Mouse (Mus musculus) spleen, adult 2 months (tissue): ENCODE data around the gene Tepsin. TPM values are rescaled to one million over a fixed set of nuclear protein-coding genes. Genes with fewer than 3 reads are reported as not detected.

Experiments used
- DNase-seq, 2 experiments: peaks; one replicate each; pipeline versions ENCODE4 v3.0.0 to v3.0.0-alpha.2; 2012 to 2021; ENCODE audit warnings: low spot score in 2 of 2, low read depth in 1 of 2
- H3K27ac ChIP-seq: fragments of 200-500 bp; 2 replicates; pipeline ENCODE4 v1.5.1; 2012; ENCODE audit warnings: low read length, inconsistent platforms; ENCODE audit not compliant: insufficient read depth
- H3K27me3 ChIP-seq: fragments of 200-500 bp; 2 replicates; pipeline ENCODE4 v1.6.1; 2012; ENCODE audit warnings: mild to moderate bottlenecking, moderate library complexity, low read length, inconsistent platforms; ENCODE audit not compliant: control insufficient read depth, insufficient read depth
- H3K36me3 ChIP-seq: fragments of 200-500 bp; 2 replicates; pipeline ENCODE4 v1.6.1; 2012; ENCODE audit warnings: mild to moderate bottlenecking, low read length, inconsistent platforms; ENCODE audit not compliant: control insufficient read depth, insufficient read depth
- H3K4me1 ChIP-seq: fragments of 200-500 bp; 2 replicates; pipeline ENCODE4 v1.6.1; 2011; ENCODE audit warnings: inconsistent platforms; ENCODE audit not compliant: control insufficient read depth, insufficient read depth, insufficient read length
- H3K4me3 ChIP-seq: fragments of 200-500 bp; 2 replicates; pipeline ENCODE4 v1.5.1; 2011; ENCODE audit warnings: mild to moderate bottlenecking, inconsistent platforms; ENCODE audit not compliant: insufficient read depth, insufficient read length; ENCODE audit errors: extremely low read depth
- CTCF ChIP-seq: fragments of 200-500 bp; IDR thresholded peaks from 2 replicates; pipeline ENCODE4 v1.5.1; 2011; ENCODE audit warnings: mild to moderate bottlenecking, inconsistent platforms; ENCODE audit not compliant: insufficient read depth, insufficient read length, insufficient replicate concordance; ENCODE audit errors: extremely low read depth
- POLR2A ChIP-seq: fragments of 200-500 bp; IDR thresholded peaks from 2 replicates; pipeline ENCODE4 v1.6.1; 2011; ENCODE audit warnings: low read depth, low read length, inconsistent platforms
- WGBS: fragments of 180-500 bp; shearing (Covaris S2); methylation state at CpG from one replicate; pipeline ENCODE4 v1.1.7; 2018; 5-methylcytosine and 5-hydroxymethylcytosine counted together
- polyA plus RNA-seq: library from polyadenylated mRNA; depleted of rRNA; stranded (reverse); fragments of >200 nt; gene quantifications from 2 replicates; pipeline ENCODE4 v1.2.3, GENCODE M21; 2012

The Tepsin gene
- polyA plus RNA-seq, 1 experiment = 34.3 TPM

DNA sequence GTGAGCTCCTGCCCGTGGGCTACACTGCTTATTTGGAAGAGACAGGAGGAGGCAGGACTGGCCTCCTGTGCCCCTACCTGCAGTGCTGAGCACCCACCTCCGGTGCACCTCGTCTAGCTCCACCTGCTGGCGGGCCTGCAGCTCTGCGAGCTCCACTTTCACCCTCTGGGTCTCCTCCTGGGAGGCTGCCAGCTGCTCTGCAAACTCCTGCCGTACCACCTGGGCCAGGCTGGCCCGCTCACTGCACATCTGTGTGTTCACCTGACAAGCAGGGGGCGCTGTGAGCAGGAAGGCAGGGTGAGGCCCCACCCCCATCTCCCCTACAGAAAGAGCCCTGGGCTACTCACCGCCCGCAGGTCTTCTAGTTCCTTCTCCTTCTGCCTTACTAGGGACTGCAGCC is 33.2 kb downstream of the Tepsin start:
- no peak overlapping the region for H3K4me3 ChIP-seq
- peak in 1 of 2 experiments; percentile 43 for DNase-seq
- WGBS = 35% methylated on average over 10 of the region's 10 CpGs
- TF ChIP-seq POLR2A (no peak), CTCF (peak; percentile 76)
- H3K27ac ChIP-seq = no peak overlapping the region
- no peaks in the 10 kb centered on the region; the same call in 1 of the 2 replicates for H3K4me1 ChIP-seq
- H3K36me3 ChIP-seq = peaks cover 2% of the 10 kb centered on the region; the same call in 1 of the 2 replicates
- H3K27me3 ChIP-seq = no peaks in the 10 kb centered on the region

- WGBS = 89% methylated on average over 11 of the region's 11 CpGs
- no peak for DNase-seq
- Histone ChIP-seq H3K36me3 (no peaks in the 10 kb centered on the region), H3K4me3 (no peak overlapping the region), H3K4me1 (no peaks in the 10 kb centered on the region; the same call in 1 of the 2 replicates), H3K27me3 (no peaks in the 10 kb centered on the region), H3K27ac (no peak overlapping the region)
- TF ChIP-seq CTCF = no peak
- TF ChIP-seq POLR2A = no peak
Observed at GRCm38 (mm10) chr11:120064668-120065040, 33.9 kb downstream of the Tepsin start.

DNA sequence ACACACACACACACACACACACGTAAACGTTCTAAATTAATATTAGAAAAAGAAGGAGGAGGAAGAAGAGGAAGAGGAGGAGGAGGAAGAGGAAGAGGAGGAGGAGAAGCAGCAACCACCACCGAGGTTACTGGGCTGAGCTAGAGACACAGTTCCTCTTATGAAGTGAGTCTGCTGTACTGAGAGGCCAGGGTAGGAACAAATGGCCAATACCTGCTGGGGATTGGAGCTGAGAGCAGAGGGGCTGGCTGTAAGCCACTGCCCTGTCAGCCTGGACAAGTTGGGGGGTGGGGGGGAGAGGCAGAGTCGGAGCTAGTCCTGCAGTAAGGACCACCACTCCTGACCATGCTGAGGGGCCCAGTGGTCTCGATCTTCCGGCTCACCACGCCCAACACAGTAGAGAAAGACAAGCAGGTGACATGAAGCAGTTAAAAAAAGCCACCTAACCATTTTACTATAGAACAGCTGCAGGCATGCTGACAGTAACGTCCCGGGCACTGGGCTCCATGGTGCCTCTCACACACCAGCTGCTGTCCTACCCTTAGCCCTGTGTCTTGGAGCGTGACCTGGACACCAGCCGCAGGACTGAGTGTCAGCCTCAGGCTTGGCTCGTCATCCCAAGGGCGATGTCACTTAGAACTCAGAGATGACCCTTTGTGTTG is 34.4 kb downstream of the Tepsin start:
- H3K36me3 ChIP-seq = no peaks in the 10 kb centered on the region
- H3K27me3 ChIP-seq = no peaks in the 10 kb centered on the region
- TF ChIP-seq CTCF (no peak), POLR2A (no peak)
- no peak overlapping the region for H3K4me3 ChIP-seq
- H3K4me1 ChIP-seq = no peaks in the 10 kb centered on the region; the same call in 1 of the 2 replicates
- DNase-seq = no peak
- 0 out of 2 replicates have a peak overlapping the region, but pooled peaks have one; percentile 41 for H3K27ac ChIP-seq
- WGBS = 51% methylated on average over 13 of the region's 13 CpGs

DNA sequence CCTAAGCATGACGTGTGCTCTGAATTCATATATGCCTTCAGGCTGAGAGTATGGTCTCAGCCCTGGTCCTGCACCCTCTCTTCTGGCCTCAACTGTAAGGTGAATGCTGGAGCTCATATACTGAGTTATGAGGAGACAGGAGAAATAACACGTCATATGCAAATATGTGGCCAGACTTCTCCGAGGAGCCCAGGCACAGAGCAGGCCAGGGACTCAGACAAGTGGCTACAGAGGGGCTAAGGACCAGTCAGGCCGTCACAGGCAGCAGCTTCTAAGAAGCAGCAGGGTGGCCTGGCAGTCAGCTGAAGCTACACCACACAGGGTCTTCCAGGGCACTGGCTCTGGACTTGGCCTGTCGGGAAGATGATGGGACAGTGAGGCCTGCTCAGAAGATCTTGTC is 35.2 kb downstream of the Tepsin start:
- Histone ChIP-seq H3K27me3 (no peaks in the 10 kb centered on the region), H3K36me3 (no peaks in the 10 kb centered on the region), H3K4me1 (no peaks in the 10 kb centered on the region; the same call in 1 of the 2 replicates), H3K27ac (no peak overlapping the region), H3K4me3 (no peak overlapping the region)
- WGBS = 59% methylated on average over 5 of the region's 5 CpGs
- no peak for TF ChIP-seq CTCF
- no peak for TF ChIP-seq POLR2A
- no peak for DNase-seq

GRCm38 (mm10) chr11:120060634-120061033 is 37.9 kb downstream of the Tepsin start:
- H3K27ac ChIP-seq = no peak overlapping the region
- TF ChIP-seq POLR2A = no peak
- H3K4me3 ChIP-seq = no peak overlapping the region
- H3K36me3 ChIP-seq = no peaks in the 10 kb centered on the region
- no peak for DNase-seq
- H3K4me1 ChIP-seq = no peaks in the 10 kb centered on the region; the same call in 1 of the 2 replicates
- WGBS = 54% methylated on average over 8 of the region's 8 CpGs
- H3K27me3 ChIP-seq = no peaks in the 10 kb centered on the region

- DNase-seq = no peak
- H3K36me3 ChIP-seq = no peaks in the 10 kb centered on the region
- TF ChIP-seq POLR2A (no peak), CTCF (no peak)
- no peaks in the 10 kb centered on the region for H3K27me3 ChIP-seq
- no peak overlapping the region for H3K4me3 ChIP-seq
- H3K27ac ChIP-seq = no peak overlapping the region
- WGBS = 84% methylated on average over 12 of the region's 12 CpGs
- no peaks in the 10 kb centered on the region for H3K4me1 ChIP-seq
Observed at GRCm38 (mm10) chr11:120055953-120056732, 42.4 kb downstream of the Tepsin start.

- 85% methylated on average over 4 of the region's 4 CpGs for WGBS
- no peak for TF ChIP-seq CTCF
- no peak for TF ChIP-seq POLR2A
- H3K27ac ChIP-seq = no peak overlapping the region
- no peaks in the 10 kb centered on the region for H3K4me1 ChIP-seq
- no peak for DNase-seq
- H3K27me3 ChIP-seq = no peaks in the 10 kb centered on the region
- H3K4me3 ChIP-seq = no peak overlapping the region
- H3K36me3 ChIP-seq = no peaks in the 10 kb centered on the region
Observed at GRCm38 (mm10) chr11:120053846-120054245, 44.7 kb downstream of the Tepsin start.
